Mouse (Mus musculus): ENCODE results near the gene Gpd1.

GRCm38 (mm10) chr15:99768761-99769160 is 51.4 kb downstream of the Gpd1 start:
- no peak for TF ChIP-seq POLR2A (IDR thresholded peaks at IDR 0.05; ENCODE audit: borderline replicate concordance, insufficient read depth, low read length)
- TF ChIP-seq CTCF (IDR thresholded peaks at IDR 0.05; ENCODE audit: borderline replicate concordance, insufficient read depth, low read depth, low read length), result no peak
